Mouse (Mus musculus): ENCODE measurements around the gene Agtr1a.

Gene Agtr1a

DNA sequence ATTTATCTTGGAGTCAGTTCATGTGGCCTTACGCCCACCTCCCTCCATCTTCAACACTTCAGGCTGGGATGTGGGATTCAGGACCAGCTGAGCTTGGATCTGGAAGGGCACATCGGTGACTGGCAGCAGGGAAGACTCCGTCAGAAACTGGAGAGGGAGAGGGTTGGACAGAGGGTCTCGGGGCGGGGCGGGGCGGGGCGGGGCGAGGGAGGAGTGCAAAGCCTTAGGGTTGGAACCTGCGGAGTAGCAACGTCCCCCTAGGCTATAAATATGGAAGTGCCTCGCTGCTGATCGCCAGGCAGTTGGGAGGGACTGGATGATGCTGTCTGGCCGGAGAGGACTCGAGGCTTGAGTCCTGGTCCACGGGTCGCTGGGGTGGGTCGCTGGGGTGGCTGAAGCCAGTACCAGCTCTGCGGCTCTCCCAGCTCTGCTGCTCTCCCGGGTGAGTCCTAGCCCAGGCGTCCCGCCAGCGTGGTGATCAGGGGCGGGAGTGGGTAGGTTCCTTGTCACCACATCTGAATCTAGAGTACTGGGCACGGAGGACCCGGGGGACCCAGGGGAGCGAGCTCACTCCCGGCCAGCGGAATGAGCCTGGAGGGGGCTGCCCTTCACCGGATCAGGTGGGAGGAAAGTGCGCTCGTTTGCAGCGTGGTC, at the start of gene Agtr1a:
Agtr1a (plus strand) TSS at position 294 of the 654 bp plus-strand sequence.
- DNase-seq (ENCODE audit: inconsistent ontology term): peak; percentile 76

DNA sequence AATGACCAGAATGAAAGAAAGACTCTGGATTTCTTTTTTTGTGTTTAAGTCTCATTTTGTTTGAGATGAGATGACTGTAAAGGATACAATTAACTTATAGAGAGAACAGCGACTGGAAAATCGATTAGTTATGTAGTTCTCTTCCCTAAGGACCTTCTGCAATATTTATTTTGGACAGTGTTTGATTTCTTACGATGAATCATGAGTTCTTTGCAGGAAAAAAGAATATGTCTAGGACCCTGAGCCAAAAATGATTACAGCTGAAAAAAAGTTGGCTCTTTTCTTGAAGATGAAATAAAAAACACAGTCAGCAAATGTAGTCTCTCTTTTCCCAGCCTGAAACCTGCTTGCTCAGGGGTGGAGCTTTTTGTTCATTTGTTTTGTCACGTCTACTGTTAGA, 26.0 kb upstream of the Agtr1a start:
- no peak for DNase-seq (ENCODE audit: inconsistent ontology term)

- DNase-seq (ENCODE audit: inconsistent ontology term): no peak
Observed at GRCm38 (mm10) chr13:30324669-30325346, 11.4 kb upstream of the Agtr1a start.

DNA sequence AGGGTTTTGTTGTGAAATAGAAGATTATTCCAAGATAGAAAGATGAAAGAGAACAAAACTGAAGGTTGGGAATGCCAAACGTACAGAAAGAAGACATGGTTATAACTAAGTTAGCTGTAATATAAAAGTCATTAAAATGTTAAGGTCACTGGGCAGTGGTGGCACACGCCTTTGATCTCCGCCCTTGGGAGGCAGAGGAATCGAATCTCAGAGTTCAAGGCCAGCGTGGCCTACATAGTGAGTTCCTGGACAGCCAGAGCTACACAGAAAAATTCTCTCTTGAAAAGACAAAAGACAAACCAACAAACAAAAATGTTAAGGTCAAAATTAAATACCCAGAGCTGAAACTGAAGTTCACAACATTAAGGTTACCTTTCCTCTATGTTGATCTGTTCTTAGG, 5.2 kb upstream of the Agtr1a start:
- DNase-seq (ENCODE audit: inconsistent ontology term): no peak

DNA sequence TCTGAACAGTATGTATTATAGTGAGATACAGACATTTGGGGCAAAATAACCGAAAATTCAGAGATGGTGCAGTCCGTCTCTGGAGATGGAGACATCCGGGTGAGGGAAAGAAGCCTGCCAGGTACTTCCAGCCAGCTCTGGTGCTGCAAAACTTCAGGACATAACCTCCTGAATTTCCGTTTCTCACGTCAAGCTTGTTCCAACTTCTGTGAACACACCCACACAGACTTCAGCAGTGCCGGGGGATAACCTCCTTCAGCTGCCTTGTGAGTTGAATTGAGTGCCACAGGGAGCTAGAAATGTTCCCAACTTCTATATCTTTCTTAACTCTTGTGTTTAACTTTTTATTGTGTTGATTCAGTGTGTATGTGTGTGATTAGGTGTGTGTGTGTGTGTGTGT, 4.4 kb upstream of the Agtr1a start:
- DNase-seq (ENCODE audit: inconsistent ontology term): no peak

GRCm38 (mm10) chr13:30332581-30332980, 3.7 kb upstream of the Agtr1a start:
- DNase-seq (ENCODE audit: inconsistent ontology term): no peak

DNA sequence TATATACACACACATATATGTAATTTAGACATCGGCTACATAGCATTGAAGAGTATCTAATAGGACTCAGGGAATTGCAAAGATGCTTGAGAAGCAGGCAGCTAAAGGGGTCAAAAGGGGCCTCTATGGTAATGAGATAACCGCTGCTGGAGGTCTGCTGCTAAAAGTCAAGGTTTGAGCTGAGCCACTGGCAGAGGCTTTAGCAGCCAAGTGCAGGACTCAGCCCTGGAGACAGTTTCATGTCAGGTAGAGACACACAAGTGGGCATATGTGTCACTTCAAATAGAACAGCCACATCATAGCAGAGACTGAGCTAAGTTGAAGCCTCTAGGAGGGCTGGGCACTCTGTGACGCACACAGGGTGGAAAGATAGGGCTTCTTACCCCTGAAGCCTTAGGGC, 1.6 kb upstream of the Agtr1a start:
- DNase-seq (ENCODE audit: inconsistent ontology term): no peak

DNA sequence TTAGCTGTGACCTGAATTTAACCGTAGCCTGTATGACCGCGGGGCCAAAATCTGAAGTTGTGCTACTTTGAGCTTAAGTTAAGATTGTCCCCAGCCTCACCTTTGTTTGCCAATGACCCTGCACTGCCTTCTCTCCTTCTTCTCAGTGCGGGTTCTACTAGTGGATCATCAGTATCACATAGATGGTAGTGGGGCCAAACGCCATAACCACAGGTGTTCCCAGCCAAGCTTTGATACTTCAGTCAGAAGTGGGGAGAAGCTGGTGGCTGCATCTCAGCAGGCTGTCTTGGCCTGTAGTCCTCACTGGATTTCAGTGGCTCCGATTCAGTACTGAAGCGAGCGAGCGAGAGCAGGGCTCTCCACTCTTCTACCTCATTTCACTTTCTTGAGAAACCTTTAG, 672 bp downstream of the Agtr1a start:
- no peak for DNase-seq (ENCODE audit: inconsistent ontology term)

GRCm38 (mm10) chr13:30337646-30338045, 1.4 kb downstream of the Agtr1a start:
- DNase-seq (ENCODE audit: inconsistent ontology term): no peak

- DNase-seq (ENCODE audit: inconsistent ontology term): no peak
Observed at GRCm38 (mm10) chr13:30338576-30338975, 2.3 kb downstream of the Agtr1a start.

GRCm38 (mm10) chr13:30339927-30340326, 3.7 kb downstream of the Agtr1a start:
- no peak for DNase-seq (ENCODE audit: inconsistent ontology term)

GRCm38 (mm10) chr13:30341987-30342898, 6.0 kb downstream of the Agtr1a start:
- no peak for DNase-seq (ENCODE audit: inconsistent ontology term)

GRCm38 (mm10) chr13:30345427-30345913, 9.2 kb downstream of the Agtr1a start:
- DNase-seq (ENCODE audit: inconsistent ontology term): no peak

DNA sequence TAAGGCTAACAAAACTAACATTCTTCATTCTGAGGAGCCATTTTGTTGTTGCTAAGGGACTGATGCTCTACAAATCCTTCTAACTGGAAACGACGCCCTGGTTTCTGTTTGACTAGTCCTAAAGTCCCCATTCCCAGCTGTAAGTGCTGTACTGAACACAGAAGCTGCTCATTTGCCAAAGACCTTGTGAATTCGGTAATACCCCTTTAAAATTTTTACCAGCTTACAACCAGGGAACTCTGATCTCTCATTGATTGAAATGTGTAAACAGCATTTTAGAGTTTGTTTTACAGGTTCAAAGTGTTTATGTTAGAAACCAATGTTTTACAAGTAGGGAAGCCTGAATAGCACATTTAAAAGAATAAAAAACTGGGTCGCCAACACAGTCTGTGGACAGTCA, 10.6 kb downstream of the Agtr1a start:
- no peak for DNase-seq (ENCODE audit: inconsistent ontology term)

- no peak for DNase-seq (ENCODE audit: inconsistent ontology term)
Observed at GRCm38 (mm10) chr13:30348306-30348705, 12.1 kb downstream of the Agtr1a start.

- DNase-seq (ENCODE audit: inconsistent ontology term): no peak
Observed at GRCm38 (mm10) chr13:30351966-30352365, 15.7 kb downstream of the Agtr1a start.

DNA sequence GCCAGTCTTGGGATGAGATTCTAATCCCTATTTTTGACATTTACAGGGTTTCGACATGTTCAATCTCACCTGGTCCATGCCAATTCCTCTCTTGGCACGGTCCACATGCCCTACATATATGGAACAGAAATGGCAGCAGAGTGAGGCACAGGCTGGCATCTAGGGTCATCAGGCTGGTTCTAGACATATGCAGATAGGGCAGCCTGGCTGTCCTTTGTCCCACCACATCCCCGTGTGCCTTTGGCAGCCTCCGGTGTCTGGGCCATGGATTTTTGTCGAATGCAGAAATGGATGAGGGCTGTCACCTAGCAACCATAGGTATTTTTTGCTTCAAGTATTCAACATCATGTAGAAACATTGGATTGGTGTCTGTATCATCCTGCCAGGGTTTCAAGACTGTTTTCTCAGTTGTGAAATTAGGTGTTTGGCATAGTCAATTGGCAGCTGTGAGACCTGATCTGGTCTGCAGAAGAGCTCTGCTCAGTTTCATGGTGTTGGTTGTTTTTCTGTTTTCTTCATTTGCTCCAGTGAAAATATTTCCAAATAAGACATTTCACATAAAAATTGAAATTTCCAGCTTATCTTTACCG, 18.8 kb downstream of the Agtr1a start:
- no peak for DNase-seq (ENCODE audit: inconsistent ontology term)

- DNase-seq (ENCODE audit: inconsistent ontology term): no peak
Observed at GRCm38 (mm10) chr13:30355979-30356378, 19.7 kb downstream of the Agtr1a start.

DNA sequence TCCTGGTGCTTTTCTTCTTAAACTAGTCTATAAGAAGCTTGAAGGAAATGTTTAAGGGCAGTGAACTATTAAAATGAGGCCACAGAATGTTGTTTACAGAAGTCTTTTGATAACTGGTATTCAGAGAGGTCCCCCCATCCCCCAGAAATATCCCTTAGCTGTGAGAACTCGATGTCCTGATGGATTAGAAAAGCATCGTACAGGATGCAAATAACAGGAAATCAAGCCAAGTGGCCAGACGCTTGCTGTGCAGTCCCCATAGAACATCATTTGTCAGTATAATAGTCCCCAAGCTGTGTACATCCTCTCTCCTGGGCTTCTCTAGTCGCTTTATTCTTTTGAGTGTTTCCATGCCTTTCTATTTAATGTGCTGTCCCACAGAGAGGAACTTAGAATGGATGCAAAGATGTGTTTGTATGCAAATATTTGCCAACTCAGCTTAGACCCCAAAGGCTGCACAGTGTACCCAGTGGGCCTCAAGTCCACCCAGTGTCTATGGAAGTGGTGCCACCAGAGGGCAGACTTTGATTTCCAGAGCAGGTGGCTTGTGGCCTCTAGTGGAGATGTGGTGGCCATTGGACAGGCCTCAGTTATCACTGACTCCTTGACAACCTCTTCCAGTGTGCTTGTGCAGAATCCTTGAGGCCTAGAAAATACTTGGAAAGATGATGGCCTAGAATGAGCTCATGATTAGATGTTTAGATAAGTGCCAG, 22.4 kb downstream of the Agtr1a start:
- DNase-seq (ENCODE audit: inconsistent ontology term): no peak

DNA sequence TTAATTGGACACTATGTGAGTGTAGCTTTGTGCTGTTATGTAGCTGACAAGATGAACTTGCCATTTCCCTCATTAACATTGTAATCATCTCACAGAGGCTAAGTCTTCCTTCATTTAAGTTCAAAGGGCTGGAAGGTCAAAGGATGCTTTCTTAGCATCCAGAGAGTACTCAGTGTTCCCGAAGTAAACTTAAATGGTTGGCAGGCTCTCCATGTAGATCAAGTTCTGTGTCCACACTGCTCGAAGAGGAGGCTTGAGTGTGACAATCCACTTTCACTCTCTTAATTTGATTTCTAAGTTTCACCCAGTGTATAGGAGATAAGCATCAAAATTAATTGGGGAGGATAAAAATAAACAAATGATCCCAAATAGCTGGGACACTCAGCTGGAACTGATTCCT, 23.6 kb downstream of the Agtr1a start:
- DNase-seq (ENCODE audit: inconsistent ontology term): no peak

- DNase-seq (ENCODE audit: inconsistent ontology term): no peak
Observed at GRCm38 (mm10) chr13:30361002-30361401, 24.8 kb downstream of the Agtr1a start.
